Mouse (Mus musculus) CD4-positive helper T cell, adult 2 months (primary cell): ENCODE measurements around the gene Fndc3a.

Experiments used
- DNase-seq: peaks from one replicate; pipeline ENCODE4 v3.0.0-alpha.2; 2012; ENCODE audit warnings: low read depth, missing footprints, low spot score

Fndc3a gene

DNA sequence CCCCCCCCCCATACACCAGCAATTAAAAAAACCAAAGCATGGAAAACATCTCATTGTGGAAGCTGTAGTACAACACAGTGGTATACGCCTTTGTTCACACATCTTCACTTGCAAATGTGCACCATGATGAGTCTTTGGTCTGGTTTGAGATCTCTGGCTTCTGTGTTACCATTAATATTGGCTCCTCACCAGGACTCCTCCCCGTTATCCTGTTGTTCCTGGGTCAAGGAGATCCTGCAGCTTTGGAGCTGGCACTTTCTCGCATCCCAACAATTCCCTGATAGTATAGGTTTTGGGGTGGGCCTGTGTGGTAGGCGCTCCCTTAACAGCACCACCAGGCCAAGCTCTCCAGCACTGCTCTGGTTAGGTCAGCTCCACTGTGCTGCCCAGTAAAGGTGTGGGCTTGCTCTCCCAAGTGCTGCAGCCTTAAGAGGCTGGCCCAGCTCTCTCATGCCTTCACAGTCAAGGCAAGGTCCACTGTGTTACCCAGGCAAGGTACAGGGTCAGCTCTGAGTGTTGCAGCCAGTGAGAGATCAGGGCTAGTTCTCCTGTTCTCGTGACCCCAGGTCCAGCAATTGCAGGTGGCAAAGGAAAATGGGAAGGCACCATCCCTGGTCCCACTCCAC lies 173.3 kb downstream of the Fndc3a start:
- DNase-seq = no peak

DNA sequence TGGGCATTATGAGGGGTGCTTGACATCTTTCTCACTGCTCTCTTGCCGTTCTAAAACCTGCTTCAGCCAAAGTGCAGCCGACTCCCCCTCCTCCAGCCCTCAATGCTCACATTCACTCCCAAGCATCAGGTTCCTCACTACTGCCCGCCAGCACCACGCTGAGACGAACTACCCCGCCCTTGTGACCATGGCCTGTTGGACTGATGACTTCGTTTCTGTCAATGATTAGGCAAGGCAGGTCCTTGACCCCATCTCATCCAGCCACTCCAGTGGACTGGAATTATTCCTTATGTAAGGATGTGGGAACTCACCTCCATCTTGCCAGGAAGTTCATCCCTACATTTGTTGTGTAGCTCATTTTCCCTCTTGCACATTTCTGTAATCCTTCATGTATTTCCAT lies 175.9 kb downstream of the Fndc3a start:
- DNase-seq = no peak

DNA sequence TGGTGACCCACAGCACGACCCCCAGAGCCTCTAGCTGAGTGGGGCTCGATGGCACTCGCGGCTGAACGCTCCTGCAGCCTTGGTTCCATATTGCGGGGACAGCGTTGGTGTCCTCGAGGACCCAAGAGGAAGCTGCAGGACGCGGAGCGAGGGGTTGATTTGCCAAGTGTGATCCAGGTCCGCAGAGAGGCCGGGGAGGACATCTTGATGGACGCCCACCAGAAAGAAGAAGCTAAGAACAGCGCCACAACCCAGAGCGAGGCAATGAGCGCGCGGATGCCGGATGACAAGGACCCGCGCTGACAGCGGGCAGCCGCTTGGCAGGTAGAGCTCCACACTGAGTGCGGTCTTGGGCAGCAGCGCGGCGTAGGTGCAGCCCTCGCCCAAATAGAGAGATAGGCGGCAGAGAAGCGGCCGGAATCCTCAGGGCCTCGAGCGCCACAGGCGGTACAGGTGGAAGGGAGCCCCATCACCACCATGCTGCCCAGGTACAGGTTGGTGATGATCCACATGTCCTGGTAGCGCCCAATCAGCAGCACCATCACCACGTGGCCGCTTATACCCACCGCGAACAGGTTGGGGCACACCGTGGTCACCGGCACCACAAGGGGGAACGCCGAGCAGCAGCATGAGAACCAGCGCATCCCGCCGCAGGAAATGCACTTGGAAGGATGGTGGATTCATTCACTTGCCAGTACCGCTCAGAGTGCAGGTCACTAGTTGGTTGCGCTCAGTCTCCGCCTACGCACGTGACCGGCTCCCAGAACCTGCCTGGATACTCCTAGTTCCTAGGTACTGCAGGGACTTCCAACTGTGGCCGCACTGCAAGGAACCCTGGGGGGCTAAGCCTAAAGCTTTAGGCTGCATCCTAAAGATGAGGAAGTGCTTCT lies 177.5 kb downstream of the Fndc3a start:
- peak; percentile 14 for DNase-seq

DNA sequence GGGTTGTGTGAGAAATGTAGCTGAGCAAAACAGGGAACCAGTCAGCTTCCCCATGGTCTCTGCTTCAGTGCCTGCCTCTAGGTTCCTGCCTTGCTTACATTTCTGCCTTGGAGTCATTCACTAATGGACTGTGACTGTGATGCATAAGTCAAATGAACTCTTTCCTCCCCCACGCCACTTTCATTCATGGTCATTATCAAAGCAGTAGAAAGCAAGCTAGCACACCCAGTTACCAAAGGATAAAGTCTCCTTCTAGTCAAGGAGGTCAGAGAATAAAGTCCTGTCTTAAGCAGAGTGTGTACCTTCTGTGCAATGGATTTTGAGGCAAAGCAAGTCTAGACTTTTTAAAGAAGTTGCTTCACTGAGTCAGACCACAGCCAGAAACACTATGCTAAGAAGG lies 182.7 kb downstream of the Fndc3a start:
- no peak for DNase-seq

DNA sequence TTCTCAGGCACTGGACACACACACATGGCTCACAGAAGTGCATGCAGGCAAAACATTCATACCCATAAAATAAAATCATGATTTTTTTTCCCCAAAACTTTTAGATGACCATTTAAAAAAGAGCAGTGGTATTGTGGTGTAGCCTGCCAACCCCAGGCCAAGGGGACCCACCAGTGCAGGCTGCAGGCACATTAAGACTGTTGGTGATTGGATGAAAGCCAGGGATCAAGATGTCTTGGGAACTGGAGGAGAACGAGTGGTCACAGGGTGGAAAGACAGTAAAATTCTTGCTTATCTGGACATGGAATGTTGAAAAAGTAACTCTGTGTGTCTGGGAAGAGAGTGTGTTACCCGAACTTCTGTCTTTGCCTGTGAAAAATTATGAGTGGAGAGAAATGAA lies 190.2 kb downstream of the Fndc3a start:
- DNase-seq = no peak

DNA sequence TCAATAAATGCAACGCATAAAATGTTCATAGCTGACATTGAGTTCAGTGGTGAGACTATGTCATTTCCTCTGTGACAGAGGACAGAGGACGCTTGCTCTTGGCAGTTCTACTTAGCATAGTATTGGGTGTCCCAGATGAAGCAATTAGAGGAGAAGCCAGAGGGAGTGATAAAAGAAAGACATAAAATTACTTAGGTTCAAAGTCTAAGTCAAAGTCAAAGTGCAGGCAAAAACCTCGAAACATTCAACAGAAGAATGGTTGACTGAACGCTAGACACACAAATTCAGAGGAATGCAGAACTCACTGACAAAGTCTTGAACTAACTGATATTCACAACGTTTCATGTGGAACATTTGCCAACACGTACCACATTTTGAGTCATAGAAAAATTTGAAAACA lies 191.0 kb downstream of the Fndc3a start:
- no peak for DNase-seq

DNA sequence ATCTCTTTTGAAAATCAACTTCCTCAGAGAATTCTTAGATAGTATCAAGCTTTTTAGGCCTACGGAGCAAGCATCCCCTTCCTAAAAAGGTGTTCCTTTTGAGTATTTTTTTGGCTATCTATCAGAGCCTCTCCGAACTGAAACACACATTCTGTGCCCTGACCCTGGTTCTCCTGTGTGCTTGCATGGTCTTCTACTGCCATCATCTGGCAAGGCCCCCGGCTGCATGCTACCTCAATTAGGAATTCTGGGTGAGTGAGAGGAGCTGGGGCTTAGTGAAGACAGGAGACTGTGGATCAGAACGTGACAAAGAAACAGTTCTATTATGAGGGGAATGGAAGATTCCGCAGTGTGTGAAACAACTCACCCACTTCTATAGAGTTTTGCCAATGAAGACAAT lies 193.4 kb downstream of the Fndc3a start:
- no peak for DNase-seq

DNA sequence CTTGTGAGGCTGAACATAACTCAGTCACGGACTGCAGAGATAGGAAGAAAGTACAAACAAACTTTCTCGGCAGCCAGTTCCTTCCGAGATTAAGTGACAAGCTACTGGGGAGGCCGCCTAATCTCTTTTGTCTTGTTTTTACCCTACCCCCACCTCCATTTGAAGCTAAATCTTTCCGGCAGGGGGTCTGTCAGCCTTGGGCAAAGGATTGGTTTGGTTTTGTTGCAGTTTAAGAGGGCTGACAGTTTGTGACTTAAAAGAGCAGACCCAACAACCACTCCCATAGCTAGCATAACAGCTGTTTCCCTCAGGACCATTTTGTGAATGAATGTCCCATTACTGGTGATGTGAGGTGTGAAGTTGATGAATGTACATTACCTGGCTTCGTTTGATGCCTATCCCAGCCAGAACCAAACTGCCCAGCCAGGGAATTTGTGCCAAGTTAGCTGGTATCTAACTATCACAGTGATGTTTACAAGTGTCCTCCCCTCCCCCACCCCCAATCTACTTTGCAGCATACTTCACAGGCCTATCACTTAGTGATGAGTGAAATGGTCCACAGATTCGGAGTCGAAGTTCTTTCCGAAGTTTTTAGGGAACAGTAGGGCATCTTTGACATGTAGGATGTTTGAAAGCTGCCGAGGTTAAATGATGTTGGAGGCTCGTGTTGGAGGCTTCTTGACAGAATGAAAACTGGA lies 202.9 kb downstream of the Fndc3a start:
- no peak for DNase-seq

DNA sequence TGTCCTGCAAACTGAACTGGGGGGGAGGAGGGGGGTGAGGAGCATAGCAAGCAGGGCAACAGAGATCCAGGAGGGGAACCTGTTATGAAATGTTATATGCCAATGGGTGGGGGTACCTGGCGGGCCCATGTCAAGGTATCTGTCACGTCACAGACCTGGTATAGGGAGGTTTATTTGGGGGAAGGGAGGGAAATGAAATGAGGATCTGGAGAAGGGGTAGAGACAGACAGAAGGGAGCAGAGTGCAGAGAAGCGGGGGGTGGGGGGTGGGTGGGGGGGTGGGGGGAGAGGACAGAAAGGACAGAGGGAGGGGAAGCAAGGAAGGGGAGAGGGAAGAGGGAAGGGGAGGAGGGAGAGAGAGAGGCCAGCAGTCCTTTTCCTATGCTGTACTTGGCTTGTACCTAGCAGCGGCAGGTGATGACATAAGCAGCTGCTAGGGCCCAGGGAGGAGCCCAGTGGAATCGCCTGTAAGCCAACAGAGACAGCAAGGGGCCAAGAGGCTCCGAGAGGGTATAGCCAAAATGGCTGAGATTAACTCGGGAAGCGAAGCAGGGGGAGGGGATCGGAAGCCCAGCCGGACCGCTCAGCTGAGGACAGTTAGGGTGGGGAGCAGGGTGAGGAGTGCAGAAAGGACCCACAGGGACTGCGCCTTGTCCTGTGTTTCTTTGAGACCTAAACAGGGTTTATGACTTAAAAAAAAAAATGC lies 203.6 kb downstream of the Fndc3a start:
- no peak for DNase-seq

DNA sequence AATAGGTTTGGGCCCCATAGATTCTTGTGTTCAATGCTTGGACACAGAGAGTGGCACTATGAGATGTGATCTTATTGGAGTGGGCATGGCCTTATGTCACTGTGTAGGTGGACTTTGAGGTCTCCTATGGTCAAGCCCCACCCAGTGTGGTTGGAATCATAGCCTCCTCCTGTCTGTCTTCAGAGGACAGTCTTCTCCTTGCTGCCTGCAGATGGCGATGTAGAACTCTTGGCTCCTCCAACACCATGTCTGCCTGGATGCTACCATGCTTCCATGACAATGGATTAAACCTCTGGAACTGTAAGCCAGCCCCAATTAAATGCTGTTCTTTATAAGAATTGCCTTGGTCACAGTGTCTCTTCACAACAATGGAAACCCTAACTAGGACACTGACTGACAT lies 204.8 kb downstream of the Fndc3a start:
- DNase-seq = no peak

DNA sequence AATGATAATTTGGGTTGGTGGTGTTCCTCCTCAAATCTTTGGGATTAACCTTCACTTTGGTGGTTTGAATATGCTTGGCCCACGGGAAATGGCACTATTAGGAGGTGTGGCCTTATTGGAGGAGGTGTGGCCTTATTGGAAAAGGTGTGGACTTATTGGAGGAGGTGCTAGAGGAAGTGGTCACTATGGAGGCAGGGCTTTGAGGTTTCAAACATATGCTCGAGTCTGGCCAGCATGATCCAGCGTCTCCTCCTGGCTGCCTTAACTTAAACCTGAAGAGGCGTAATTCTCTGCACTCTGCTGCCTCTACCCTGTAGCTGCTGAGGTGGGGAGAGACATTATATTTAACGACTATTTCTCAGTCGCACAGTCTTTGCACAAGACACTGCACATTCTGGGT lies 206.6 kb downstream of the Fndc3a start:
- DNase-seq = no peak

DNA sequence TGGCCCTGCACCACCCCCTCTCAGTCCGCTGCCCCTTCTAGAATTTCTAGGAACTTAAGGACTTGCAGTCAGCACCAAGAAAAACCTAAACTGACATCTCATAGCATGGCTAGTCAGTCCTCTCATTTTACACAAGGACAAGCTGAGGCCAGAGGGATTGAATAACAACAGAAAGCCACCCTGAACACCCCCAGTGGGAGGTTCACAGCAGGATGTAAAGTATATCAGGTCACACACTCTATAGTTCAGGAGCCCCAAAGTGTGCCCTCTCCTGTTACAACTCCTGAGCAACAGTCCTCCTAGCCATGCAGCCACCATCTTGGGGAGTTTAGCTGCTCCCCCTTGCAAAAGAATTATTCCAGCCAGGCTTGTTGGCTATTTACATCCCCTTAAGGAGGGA lies 216.0 kb downstream of the Fndc3a start:
- DNase-seq = no peak

DNA sequence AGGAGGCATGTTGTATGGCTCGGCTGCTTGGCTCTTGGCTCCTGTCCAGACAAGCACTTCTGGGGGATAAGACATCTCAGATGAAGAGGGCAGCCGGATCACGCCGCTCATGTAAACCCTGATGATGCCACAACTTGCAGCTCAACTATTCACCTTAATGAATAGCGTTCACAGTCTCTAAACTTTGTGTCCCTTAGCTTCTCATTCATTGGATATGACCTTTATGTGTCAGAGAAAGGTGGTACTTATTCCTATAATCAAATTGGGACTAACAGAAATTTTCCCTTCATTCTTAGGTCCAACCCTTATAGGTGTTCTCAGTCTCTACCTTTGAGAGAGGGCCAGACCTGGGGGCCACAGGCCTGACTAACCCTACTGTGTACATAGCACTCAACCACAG lies 218.1 kb downstream of the Fndc3a start, which contains the start of gene Gm9195:
Gm9195 (minus strand) TSS at position 101 of the 400 bp plus-strand sequence.
- no peak for DNase-seq

DNA sequence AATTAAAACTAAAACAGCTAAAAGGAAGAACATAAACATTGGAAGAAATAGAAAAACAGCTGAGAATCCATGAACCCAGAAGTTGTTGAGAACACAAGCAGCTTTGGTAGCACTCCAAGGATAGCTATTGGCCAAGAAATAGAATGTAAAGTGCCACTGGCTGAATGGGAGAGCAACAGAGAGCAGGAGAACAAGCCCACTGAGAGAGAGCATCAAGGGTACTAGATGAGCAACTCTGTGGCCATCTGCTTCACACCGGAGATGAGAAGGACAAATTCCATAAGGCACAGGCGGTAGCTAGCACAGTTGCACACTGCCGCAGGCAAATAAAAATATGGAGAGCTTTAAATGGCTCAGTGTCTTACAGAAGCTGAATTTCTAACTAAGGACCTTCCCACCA lies 219.4 kb downstream of the Fndc3a start:
- DNase-seq = no peak
